24 mouse cellular contexts compared by ENCODE assay signal in genomic region chr9:94301896-94302295, GRCm38 (mm10).
DNase-seq lines count a peak whose midpoint lies in the region; ATAC-seq and TF ChIP-seq lines count a peak whose summit lies in the region.
"Had no signal": no experiment of that assay in that cellular context is flagged by ENCODE, and none has a peak within 500 bp of the region (broad histone marks: within the 10 kb centered on the region; RNA-seq: fewer than 3 reads in every experiment).

No protein-coding gene starts in this region.

- no peaks in the 10 kb centered on the region for H3K36me3 ChIP-seq in midbrain, postnatal 0 days (ENCODE audit: insufficient read depth, low read length)
- H3K36me3 ChIP-seq in midbrain, embryonic 11.5 days (ENCODE audit: control insufficient read depth, insufficient read depth, low read length), result no peaks in the 10 kb centered on the region
- no peaks in the 10 kb centered on the region for H3K36me3 ChIP-seq in kidney, embryonic 15.5 days
- H3K36me3 ChIP-seq: embryonic facial prominence, embryonic 15.5 days; forebrain, embryonic 10.5 days; heart, embryonic 10.5 days; hindbrain, embryonic 10.5 days; hindbrain, embryonic 15.5 days had no signal

- no peak overlapping the region for H3K27ac ChIP-seq in midbrain, postnatal 0 days (ENCODE audit: low read depth, low read length)
- H3K27ac ChIP-seq in midbrain, embryonic 11.5 days (ENCODE audit: low read depth, low read length), result no peak overlapping the region
- H3K27ac ChIP-seq in kidney, embryonic 15.5 days, result no peak overlapping the region
- H3K27ac ChIP-seq: embryonic facial prominence, embryonic 15.5 days; forebrain, embryonic 10.5 days; heart, embryonic 10.5 days; hindbrain, embryonic 10.5 days; hindbrain, embryonic 15.5 days had no signal

- no peak overlapping the region for H3K9ac ChIP-seq in midbrain, postnatal 0 days (replicated peaks; ENCODE audit: low read length, poor library complexity, severe bottlenecking)
- H3K9ac ChIP-seq in midbrain, embryonic 11.5 days (ENCODE audit: low read length), result no peak overlapping the region
- H3K9ac ChIP-seq in kidney, embryonic 15.5 days, result no peak overlapping the region
- H3K9ac ChIP-seq: embryonic facial prominence, embryonic 15.5 days; hindbrain, embryonic 15.5 days had no signal

- H3K27me3 ChIP-seq in midbrain, postnatal 0 days (ENCODE audit: insufficient read depth, low read length), result no peaks in the 10 kb centered on the region
- no peaks in the 10 kb centered on the region for H3K27me3 ChIP-seq in midbrain, embryonic 11.5 days (ENCODE audit: control insufficient read depth, insufficient read depth, low read length)
- H3K27me3 ChIP-seq in kidney, embryonic 15.5 days, result no peaks in the 10 kb centered on the region
- H3K27me3 ChIP-seq: CH12.LX; embryonic facial prominence, embryonic 15.5 days; hindbrain, embryonic 15.5 days had no signal

- 90% methylated on average over 1 of the region's 1 CpGs for WGBS in midbrain, postnatal 0 days
- WGBS in midbrain, embryonic 11.5 days, result 89% methylated on average over 1 of the region's 1 CpGs
- 93% methylated on average over 1 of the region's 1 CpGs for WGBS in kidney, embryonic 15.5 days

- DNase-seq in cerebellum, adult 18-20 months, result peak; percentile 38 to 40
- no peak for DNase-seq in cerebellum, postnatal 36 days
- DNase-seq in midbrain, postnatal 0 days (ENCODE audit: low spot score), result peak; percentile 8
- no peak for DNase-seq in midbrain, embryonic 11.5 days (ENCODE audit: low spot score, missing footprints)
- peak; percentile 54 for DNase-seq in cerebellum, adult 9-11 months
- DNase-seq in yolk sac, embryonic 10.5 days (ENCODE audit: low spot score), result no peak
- DNase-seq: adrenal gland, adult 8-10 months; adrenal gland, postnatal 36 days; embryo, embryonic 11 days; gastrocnemius, postnatal 10 days; heart, adult 18-20 months; heart, postnatal 10 days; kidney, adult 8-10 months had no signal

- H3K4me3 ChIP-seq in midbrain, postnatal 0 days (ENCODE audit: low read depth, low read length), result no peak overlapping the region
- H3K4me3 ChIP-seq in midbrain, embryonic 11.5 days (ENCODE audit: low read depth, low read length), result no peak overlapping the region
- H3K4me3 ChIP-seq in kidney, embryonic 15.5 days (replicated peaks), result no peak overlapping the region
- H3K4me3 ChIP-seq: embryonic facial prominence, embryonic 15.5 days; erythroblast, embryonic 14.5 days; forebrain, embryonic 10.5 days; heart, embryonic 10.5 days; hindbrain, embryonic 10.5 days; hindbrain, embryonic 15.5 days had no signal

- ATAC-seq in midbrain, postnatal 0 days (ENCODE audit: low FRiP score), result no peak
- no peak for ATAC-seq in midbrain, embryonic 11.5 days (ENCODE audit: low FRiP score)
- no peak for ATAC-seq in kidney, embryonic 15.5 days (replicated peaks; ENCODE audit: low FRiP score)
- ATAC-seq: forebrain, embryonic 14.5 days; inflammation-experienced regulatory T-cells, adult 6 months; intestine, postnatal 0 days had no signal

- TF ChIP-seq CTCF in midbrain, postnatal 0 days (IDR thresholded peaks at IDR 0.05), result no peak

- no peaks in the 10 kb centered on the region for H3K9me3 ChIP-seq in midbrain, postnatal 0 days (ENCODE audit: low read length)
- no peaks in the 10 kb centered on the region for H3K9me3 ChIP-seq in midbrain, embryonic 11.5 days (ENCODE audit: control insufficient read depth, low read length)
- no peaks in the 10 kb centered on the region for H3K9me3 ChIP-seq in kidney, embryonic 15.5 days (replicated peaks)
- H3K9me3 ChIP-seq: embryonic facial prominence, embryonic 15.5 days; forebrain, embryonic 10.5 days; heart, embryonic 10.5 days; hindbrain, embryonic 10.5 days; hindbrain, embryonic 15.5 days had no signal

- no peaks in the 10 kb centered on the region for H3K4me1 ChIP-seq in midbrain, postnatal 0 days (ENCODE audit: insufficient read depth, low read length)
- H3K4me1 ChIP-seq in midbrain, embryonic 11.5 days (ENCODE audit: control insufficient read depth, insufficient read depth, low read length), result no peaks in the 10 kb centered on the region
- H3K4me1 ChIP-seq in kidney, embryonic 15.5 days, result no peaks in the 10 kb centered on the region
- H3K4me1 ChIP-seq: embryonic facial prominence, embryonic 15.5 days; forebrain, embryonic 10.5 days; heart, embryonic 10.5 days; hindbrain, embryonic 10.5 days; hindbrain, embryonic 15.5 days had no signal

- no peak overlapping the region for H3K4me2 ChIP-seq in midbrain, postnatal 0 days (ENCODE audit: low read depth, low read length, poor library complexity, severe bottlenecking)
- no peak overlapping the region for H3K4me2 ChIP-seq in midbrain, embryonic 11.5 days
- H3K4me2 ChIP-seq in kidney, embryonic 15.5 days, result no peak overlapping the region
- H3K4me2 ChIP-seq: embryonic facial prominence, embryonic 15.5 days; hindbrain, embryonic 15.5 days had no signal

Comparison
In these comparisons a context has a peak if more than half of its experiments do, and no peak if none do; other contexts are left out.
1. DNase-seq: peak in cerebellum, adult 18-20 months (2 of 2), midbrain, postnatal 0 days (single experiment) and cerebellum, adult 9-11 months (single experiment); none in cerebellum, postnatal 36 days (0 of 2), midbrain, embryonic 11.5 days (single experiment) and yolk sac, embryonic 10.5 days (single experiment).